Mouse (Mus musculus) ES-E14 (cell line): ENCODE results near the gene Srr. TPM values are rescaled to one million over a fixed set of nuclear protein-coding genes. Genes with fewer than 3 reads are reported as not detected.

Experiments
- DNase-seq: peaks from one replicate; pipeline ENCODE4 v3.0.0-alpha.2; 2013; ENCODE audit warnings: low read depth, low spot score
- H3K27ac ChIP-seq: 2 replicates; pipeline ENCODE4 v1.5.1; 2012; ENCODE audit warnings: low read depth, mild to moderate bottlenecking, low read length, moderate library complexity, mixed read lengths; ENCODE audit not compliant: poor library complexity, insufficient read depth, severe bottlenecking
- H3K36me3 ChIP-seq: 2 replicates; pipeline ENCODE4 v1.6.1; 2012; ENCODE audit warnings: mild to moderate bottlenecking, low read length, moderate library complexity, mixed read lengths; ENCODE audit not compliant: control insufficient read depth, poor library complexity, insufficient read depth, severe bottlenecking
- H3K4me1 ChIP-seq, 2 experiments: fragments of 150-350 bp in 1 of 2; sonication (generic) in 1 of 2; 2 replicates each; pipeline ENCODE4 v1.6.1; 2012; ENCODE audit warnings: low read length in 2 of 2, mild to moderate bottlenecking in 1 of 2, mixed read lengths in 1 of 2; ENCODE audit not compliant: control insufficient read depth in 2 of 2, insufficient read depth in 2 of 2, poor library complexity in 1 of 2
- H3K4me3 ChIP-seq, 2 experiments: fragments of 150-350 bp in 1 of 2; sonication (generic) in 1 of 2; 2 replicates each; pipeline ENCODE4 v1.5.1; 2012; ENCODE audit warnings: low read length in 2 of 2, low read depth in 1 of 2, mild to moderate bottlenecking in 1 of 2, mixed read lengths in 1 of 2; ENCODE audit not compliant: insufficient read depth in 1 of 2, poor library complexity in 1 of 2, severe bottlenecking in 1 of 2
- H3K9ac ChIP-seq: 2 replicates; pipeline ENCODE4 v1.6.1; 2012; ENCODE audit warnings: low read depth, mild to moderate bottlenecking, low read length, mixed read lengths; ENCODE audit not compliant: poor library complexity, insufficient read depth, severe bottlenecking
- H3K9me3 ChIP-seq: fragments of 150-350 bp; sonication (generic); 2 replicates; pipeline ENCODE4 v1.6.1; 2012; ENCODE audit warnings: low read depth, mild to moderate bottlenecking, low read length; ENCODE audit not compliant: control insufficient read depth, insufficient read depth
- CHD2 ChIP-seq: IDR thresholded peaks from 2 replicates; pipeline ENCODE4 v1.6.1; 2014; ENCODE audit warnings: mild to moderate bottlenecking, low read depth, low read length, inconsistent platforms
- HCFC1 ChIP-seq: IDR thresholded peaks from 2 replicates; pipeline ENCODE4 v1.6.1; 2012; ENCODE audit warnings: low read length, inconsistent platforms, borderline replicate concordance; ENCODE audit not compliant: insufficient read depth
- MAFK ChIP-seq: IDR thresholded peaks from 2 replicates; pipeline ENCODE4 v1.6.1; 2014; ENCODE audit warnings: mild to moderate bottlenecking, low read depth, low read length, inconsistent platforms; ENCODE audit not compliant: insufficient read depth
- ZC3H11A ChIP-seq: IDR thresholded peaks from 2 replicates; pipeline ENCODE4 v1.6.1; 2012; ENCODE audit warnings: low read depth, mild to moderate bottlenecking, inconsistent platforms, low read length, borderline replicate concordance
- ZNF384 ChIP-seq: IDR thresholded peaks from 2 replicates; pipeline ENCODE4 v1.6.1; 2012; ENCODE audit warnings: low read depth, low read length, inconsistent platforms
- in situ Hi-C, 2 experiments: fragments of 600-800 bp; cut with MboI; formaldehyde crosslinking; loops; one replicate each; pipeline ENCODE4 v1.15.1; 2025; ENCODE audit warnings: low sequenced_read_pairs in 2 of 2, inconsistent platforms in 1 of 2; ENCODE audit not compliant: unreplicated experiment in 2 of 2
- total RNA-seq: library from RNA; depleted of rRNA; stranded (reverse); fragments of 300-350 nt; gene quantifications from 2 replicates; pipeline ENCODE4 v1.2.3, GENCODE M21; 2012

The Srr gene
- total RNA-seq, 1 experiment, result 3.8 TPM

DNA sequence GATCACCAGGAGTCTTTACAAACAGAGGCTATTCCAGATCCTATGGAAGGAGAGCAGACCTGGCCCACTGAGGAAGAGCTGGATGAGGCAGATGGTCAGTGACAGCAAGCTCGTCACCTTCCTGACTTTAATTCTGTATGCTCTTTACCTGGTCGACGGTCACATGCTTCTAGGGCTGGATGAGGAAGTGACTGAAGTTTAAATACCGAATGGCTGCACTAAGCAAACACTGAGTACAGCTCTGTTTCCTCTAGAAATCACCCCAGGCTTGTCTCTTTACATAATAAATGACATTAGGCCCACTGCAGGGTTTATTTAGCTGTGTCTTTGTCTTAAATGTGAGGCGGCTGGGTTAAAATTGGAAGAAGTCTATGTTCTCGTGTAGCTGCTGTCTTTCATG is 24.2 kb downstream of the Srr start:
- DNase-seq, result no peak
- Histone ChIP-seq H3K9me3 (no peaks in the 10 kb centered on the region), H3K4me3 (no peak overlapping the region), H3K36me3 (peaks cover 68% of the 10 kb centered on the region), H3K4me1 (peaks cover 0 to 11% of the 10 kb centered on the region in 2 experiments; a peak in 2 of 4 replicates), H3K9ac (no peak overlapping the region), H3K27ac (no peak overlapping the region)
- in situ Hi-C loops, result loop anchor here in 1 of 2 experiments (10.0 kb wide), 1 partner anchor 593 kb away; no protein-coding TSS in a partner anchor
- TF ChIP-seq CHD2, result no peak
- no peak for TF ChIP-seq ZC3H11A
- no peak for TF ChIP-seq MAFK
- TF ChIP-seq HCFC1, result no peak
- TF ChIP-seq ZNF384, result no peak

DNA sequence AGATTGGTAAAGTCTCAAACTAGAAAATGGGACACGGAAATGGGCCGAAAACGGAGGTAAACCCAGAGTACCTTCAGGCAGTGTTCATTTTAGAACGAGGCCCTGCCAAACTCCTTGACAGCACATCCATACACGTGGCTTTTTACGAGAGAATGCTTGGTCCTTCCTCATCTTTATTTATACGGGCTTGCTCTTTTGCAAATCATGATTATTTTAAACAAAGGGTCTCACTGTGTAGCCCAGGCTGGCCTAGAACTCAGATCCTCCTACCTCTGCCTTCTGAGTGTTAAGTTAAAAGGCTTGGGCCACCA is 27.3 kb downstream of the Srr start:
- peaks cover 0 to 11% of the 10 kb centered on the region in 2 experiments; a peak in 2 of 4 replicates for H3K4me1 ChIP-seq
- peak overlapping the region; percentile 95 to 96 for H3K4me3 ChIP-seq
- H3K9ac ChIP-seq, result peak overlapping the region; percentile 99
- H3K27ac ChIP-seq, result peak overlapping the region; percentile 83
- H3K9me3 ChIP-seq, result no peaks in the 10 kb centered on the region
- no peak for TF ChIP-seq ZC3H11A
- no peak for TF ChIP-seq ZNF384
- no peak for TF ChIP-seq CHD2
- no peak for TF ChIP-seq MAFK
- TF ChIP-seq HCFC1, result no peak
- in situ Hi-C loops, result no loop called here
- peaks cover 39% of the 10 kb centered on the region for H3K36me3 ChIP-seq
- DNase-seq, result no peak

DNA sequence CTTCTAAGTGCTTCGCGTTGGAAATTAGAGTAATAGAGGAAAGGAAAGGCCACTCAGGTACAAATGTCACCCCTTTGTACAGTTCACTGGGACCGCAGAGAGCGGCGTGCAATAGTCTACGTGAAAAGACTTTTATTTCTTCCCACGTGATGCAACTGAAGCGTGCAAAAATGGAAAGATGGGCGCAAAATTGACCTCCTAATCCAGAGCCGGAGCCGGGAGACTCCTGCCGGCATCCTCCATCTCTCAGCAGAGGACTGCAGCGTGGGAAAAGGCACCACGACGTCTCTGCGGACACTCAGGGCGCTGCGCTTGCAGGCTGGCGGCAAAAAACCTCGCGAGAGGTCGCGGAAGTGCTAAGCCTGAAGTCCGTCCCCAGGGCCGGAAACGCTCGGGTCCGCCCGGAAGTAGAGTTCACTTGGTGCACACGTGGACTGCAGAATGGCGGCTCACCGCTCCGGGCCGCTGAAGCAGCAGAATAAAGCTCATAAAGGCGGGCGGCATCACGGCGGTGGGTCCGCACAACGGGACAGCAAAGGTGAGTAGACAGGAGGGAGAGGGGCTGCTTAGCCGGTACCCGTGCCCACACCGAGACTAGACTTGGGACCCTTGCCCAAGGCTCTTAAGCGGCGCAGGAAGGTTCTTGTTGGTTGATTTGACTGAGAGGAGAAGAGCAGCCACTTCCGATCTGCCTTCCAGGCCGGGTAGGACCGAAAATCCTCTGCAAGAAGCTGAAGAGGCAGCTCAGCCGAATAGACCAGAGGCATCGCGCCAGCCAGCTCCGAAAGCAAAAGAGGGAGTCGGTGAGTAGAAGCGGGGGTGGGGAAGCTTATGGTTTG is 27.9 kb downstream of the Srr start, which contains the start of gene Tsr1:
TSS of gene Tsr1 (plus strand) at position 394 of the 839 bp plus-strand sequence.
- H3K27ac ChIP-seq, result peak within 1 kb of the TSS; percentile 83
- DNase-seq, result peak; percentile 85
- TF ChIP-seq CHD2 (peak; percentile 92), HCFC1 (no peak), ZC3H11A (no peak)
- peak within 1 kb of the TSS; percentile 99 for H3K9ac ChIP-seq
- peak within 1 kb of the TSS; percentile 95 to 96 for H3K4me3 ChIP-seq
- in situ Hi-C loops, result no loop called here
- peaks cover 0 to 11% of the 10 kb centered on the region in 2 experiments; a peak in 2 of 4 replicates for H3K4me1 ChIP-seq
- H3K9me3 ChIP-seq, result no peaks in the 10 kb centered on the region
- H3K36me3 ChIP-seq, result peaks cover 34% of the 10 kb centered on the region

DNA sequence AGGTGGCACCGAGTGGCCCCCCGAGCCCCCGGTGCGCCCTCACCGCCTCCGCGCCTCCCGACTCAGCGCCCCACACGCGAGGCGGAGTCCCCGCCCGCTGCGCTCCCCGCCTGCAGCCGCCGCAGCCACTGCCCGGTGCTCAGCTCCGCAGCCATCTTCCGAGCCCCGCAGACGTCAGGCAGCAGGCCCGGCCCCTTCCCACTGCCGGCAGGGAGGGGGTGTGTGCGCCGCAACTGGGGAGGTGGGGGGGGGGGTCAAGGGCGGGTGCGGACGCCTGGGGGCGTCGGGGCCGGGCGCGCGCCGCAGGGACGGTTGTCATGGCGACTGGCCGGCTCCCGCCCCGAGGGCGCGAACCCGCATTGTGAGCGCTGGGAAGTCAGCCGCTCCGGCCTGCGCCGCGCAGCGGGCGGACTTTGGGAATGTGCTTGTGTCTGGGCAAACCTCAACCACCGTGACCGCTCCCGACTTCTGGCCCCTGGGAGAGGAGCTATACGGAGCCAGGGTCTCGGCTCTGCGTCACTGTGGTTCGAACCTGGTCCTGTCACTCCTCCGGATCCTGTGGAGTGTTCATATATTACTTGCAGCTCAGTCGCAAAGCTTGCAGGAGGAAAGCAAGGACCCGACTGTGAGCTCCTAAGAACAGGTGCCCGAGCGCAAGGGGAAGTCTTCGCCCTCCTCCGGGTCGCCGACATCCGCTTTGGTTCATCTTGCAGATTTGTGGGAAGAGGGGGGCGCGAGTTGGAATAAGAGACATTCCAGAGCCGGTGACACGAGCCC is 28.7 kb downstream of the Srr start, which contains the start of gene Sgsm2:
TSS of gene Sgsm2 (minus strand) at position 160 of the 777 bp plus-strand sequence.
- H3K9ac ChIP-seq, result peak within 1 kb of the TSS; percentile 99
- no peak for TF ChIP-seq MAFK
- TF ChIP-seq HCFC1, result no peak
- TF ChIP-seq CHD2, result no peak
- no peak for TF ChIP-seq ZNF384
- no peak for TF ChIP-seq ZC3H11A
- peak within 1 kb of the TSS; percentile 73 for H3K27ac ChIP-seq
- in situ Hi-C loops, result no loop called here
- peaks cover 28% of the 10 kb centered on the region for H3K36me3 ChIP-seq
- DNase-seq, result peak; percentile 57
- H3K4me3 ChIP-seq, result peak within 1 kb of the TSS; percentile 95 to 96
- H3K4me1 ChIP-seq, result peaks cover 0 to 11% of the 10 kb centered on the region in 2 experiments; a peak in 2 of 4 replicates
- no peaks in the 10 kb centered on the region for H3K9me3 ChIP-seq
